ENCODE assay signal across 11 mouse cellular contexts in the genomic region with DNA sequence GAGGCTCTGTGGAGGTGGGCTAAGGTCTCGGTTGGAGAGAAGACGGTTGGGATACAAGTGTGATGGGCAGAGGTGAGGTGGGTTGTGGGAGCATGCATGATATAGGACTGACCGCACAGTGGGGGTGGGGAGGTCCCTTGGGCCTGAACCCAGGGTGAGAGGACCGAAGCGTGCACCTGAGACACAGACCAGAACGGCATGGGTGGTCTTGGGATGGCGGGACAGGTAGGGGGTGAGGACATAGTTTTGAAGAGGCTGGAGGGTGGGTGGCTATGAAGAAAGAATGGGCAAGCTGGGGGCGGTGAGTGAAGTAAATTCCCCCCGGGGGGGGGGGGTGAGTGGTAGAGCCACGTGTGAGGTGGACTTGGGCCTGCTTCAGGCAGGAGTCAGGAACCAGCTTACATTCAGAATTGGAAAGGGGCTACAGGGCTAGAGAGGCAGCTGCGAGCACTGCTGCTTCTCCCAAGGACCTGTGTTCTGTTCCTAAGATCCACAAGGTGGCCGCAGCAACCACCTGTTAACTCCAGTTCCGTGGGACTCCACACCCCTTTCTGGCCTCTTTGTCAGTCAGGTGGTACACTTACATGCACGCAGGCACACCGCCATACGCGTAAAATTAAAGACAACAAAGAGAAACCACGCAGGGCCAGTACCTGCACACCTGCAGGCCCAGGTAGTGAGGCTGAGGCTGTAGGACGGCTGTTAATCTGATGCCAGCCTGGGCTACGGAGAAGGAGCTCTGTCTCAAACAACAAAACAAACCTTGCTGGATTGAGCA. TPM values are rescaled to one million over a fixed set of nuclear protein-coding genes. Genes with fewer than 3 reads are reported as not detected.
DNase-seq lines count a peak whose midpoint lies in the region; ATAC-seq and TF ChIP-seq lines count a peak whose summit lies in the region.
"Had no signal": no experiment of that assay in that cellular context is flagged by ENCODE, and none has a peak within 500 bp of the region (broad histone marks: within the 10 kb centered on the region; RNA-seq: fewer than 3 reads in every experiment).

No protein-coding gene starts in this region.

- peak overlapping the region; percentile 93 for H3K9ac ChIP-seq in heart, embryonic 14.5 days (ENCODE audit: low read length)
- H3K9ac ChIP-seq in midbrain, postnatal 0 days (replicated peaks; ENCODE audit: low read length, poor library complexity, severe bottlenecking), result 0 out of 2 replicates have a peak overlapping the region, but pooled peaks have one; percentile 29
- no peak overlapping the region for H3K9ac ChIP-seq in midbrain, embryonic 15.5 days

- 59% methylated on average over 19 of the region's 20 CpGs for WGBS in heart, embryonic 14.5 days
- WGBS in midbrain, postnatal 0 days, result 73% methylated on average over 20 of the region's 20 CpGs
- 76% methylated on average over 20 of the region's 20 CpGs for WGBS in midbrain, embryonic 15.5 days

- H3K4me3 ChIP-seq in heart, embryonic 14.5 days (ENCODE audit: control insufficient read depth in 1 of 2, insufficient read depth in 1 of 2, low read depth in 1 of 2, low read length in 2 of 2), result peak overlapping the region; percentile 47 to 50
- H3K4me3 ChIP-seq in midbrain, postnatal 0 days (ENCODE audit: low read depth, low read length), result no peak overlapping the region
- no peak overlapping the region for H3K4me3 ChIP-seq in midbrain, embryonic 15.5 days
- H3K4me3 ChIP-seq: neural tube, embryonic 12.5 days had no signal

- H3K27me3 ChIP-seq in heart, embryonic 14.5 days (ENCODE audit: control insufficient read depth, insufficient read depth, low read length), result no peaks in the 10 kb centered on the region
- no peaks in the 10 kb centered on the region for H3K27me3 ChIP-seq in midbrain, postnatal 0 days (ENCODE audit: insufficient read depth, low read length)
- H3K27me3 ChIP-seq in midbrain, embryonic 15.5 days (replicated peaks), result no peaks in the 10 kb centered on the region
- H3K27me3 ChIP-seq: neural tube, embryonic 12.5 days had no signal

- 0 out of 2 replicates have a peak, but pooled peaks have one; percentile 9 for TF ChIP-seq CTCF in midbrain, postnatal 0 days (IDR thresholded peaks at IDR 0.05)

- intact Hi-C loops in left cerebral cortex, postnatal 4 days (cut with DNase I), result no loop called here

- peaks cover 49 to 52% of the 10 kb centered on the region in 2 experiments for H3K4me1 ChIP-seq in heart, embryonic 14.5 days (ENCODE audit: control insufficient read depth in 2 of 2, insufficient read depth in 2 of 2, low read length in 2 of 2)
- peaks cover 29% of the 10 kb centered on the region for H3K4me1 ChIP-seq in midbrain, postnatal 0 days (ENCODE audit: insufficient read depth, low read length)
- H3K4me1 ChIP-seq in midbrain, embryonic 15.5 days, result peaks cover 58% of the 10 kb centered on the region

- H3K27ac ChIP-seq in heart, embryonic 14.5 days (replicated peaks in 1 of 2; ENCODE audit: control insufficient read depth in 1 of 2, insufficient read depth in 1 of 2, low read depth in 2 of 2, low read length in 2 of 2), result peak overlapping the region; percentile 61 to 81
- H3K27ac ChIP-seq in midbrain, postnatal 0 days (ENCODE audit: low read depth, low read length), result 0 out of 2 replicates have a peak overlapping the region, but pooled peaks have one; percentile 6
- no peak overlapping the region for H3K27ac ChIP-seq in midbrain, embryonic 15.5 days
- H3K27ac ChIP-seq: neural tube, embryonic 12.5 days had no signal

- H3K4me2 ChIP-seq in heart, embryonic 14.5 days (ENCODE audit: low read length), result peak overlapping the region; percentile 85
- H3K4me2 ChIP-seq in midbrain, postnatal 0 days (ENCODE audit: low read depth, low read length, poor library complexity, severe bottlenecking), result 0 out of 2 replicates have a peak overlapping the region, but pooled peaks have one; percentile 2
- no peak overlapping the region for H3K4me2 ChIP-seq in midbrain, embryonic 15.5 days

- no peaks in the 10 kb centered on the region for H3K9me3 ChIP-seq in heart, embryonic 14.5 days (ENCODE audit: control insufficient read depth, low read length)
- no peaks in the 10 kb centered on the region for H3K9me3 ChIP-seq in midbrain, postnatal 0 days (ENCODE audit: low read length)
- H3K9me3 ChIP-seq in midbrain, embryonic 15.5 days, result no peaks in the 10 kb centered on the region
- H3K9me3 ChIP-seq: neural tube, embryonic 12.5 days had no signal

- no peak for ATAC-seq in heart, embryonic 14.5 days (ENCODE audit: insufficient number of reproducible peaks, insufficient read depth, low FRiP score, low read depth)
- ATAC-seq in midbrain, postnatal 0 days (ENCODE audit: low FRiP score), result no peak
- ATAC-seq in midbrain, embryonic 15.5 days (replicated peaks), result no peak

- H3K36me3 ChIP-seq in heart, embryonic 14.5 days (ENCODE audit: control insufficient read depth, insufficient read depth, low read length), result peaks cover 28% of the 10 kb centered on the region
- 0 out of 2 replicates have a peak, but pooled peaks cover 2% of the 10 kb centered on the region for H3K36me3 ChIP-seq in midbrain, postnatal 0 days (ENCODE audit: insufficient read depth, low read length)
- no peaks in the 10 kb centered on the region for H3K36me3 ChIP-seq in midbrain, embryonic 15.5 days (replicated peaks)
- H3K36me3 ChIP-seq: neural tube, embryonic 12.5 days had no signal

- peak; percentile 27 to 33 for DNase-seq in adrenal gland, adult (ENCODE audit: inconsistent age in 2 of 2, low spot score in 1 of 2)
- no peak for DNase-seq in adrenal gland, postnatal 25 days
- DNase-seq in heart, adult 9 months (ENCODE audit: low spot score in 2 of 2), result no peak
- no peak for DNase-seq in midbrain, postnatal 0 days (ENCODE audit: low spot score)
- no peak for DNase-seq in left cerebral cortex, postnatal 4 days
- no peak for DNase-seq in spleen, adult 18-20 months
- DNase-seq: layer of hippocampus, adult 9-11 months had no signal

RNA-seq across cellular contexts. Expression of gene Ak1, which starts 5.9 kb away (rescaled TPM):
- total RNA-seq in adrenal gland, postnatal 25 days (2021), result 43.4 and 61.9 TPM in 2 replicates
- 336 and 355 TPM in 2 replicates for polyA plus RNA-seq in heart, embryonic 14.5 days (2014; fragmentation: Nextera tagmentation; extraction: Ambion mirVana)
- total RNA-seq in midbrain, postnatal 0 days (2014; rRNA removed), result 99.6 and 107 TPM in 2 replicates
- polyA plus RNA-seq in midbrain, postnatal 0 days (2015; fragmentation: Nextera tagmentation; extraction: Ambion mirVana), result 114 and 133 TPM in 2 replicates
- polyA plus RNA-seq in midbrain, embryonic 15.5 days (2015; fragmentation: Nextera tagmentation; extraction: Ambion mirVana), result 97.6 and 101 TPM in 2 replicates
- 100 to 1,000 TPM; 100 to 106 TPM for total RNA-seq in left cerebral cortex, postnatal 4 days (2021)

RNA-seq across cellular contexts. Expression of gene Eng, which starts 18.9 kb away (rescaled TPM):
- total RNA-seq in adrenal gland, postnatal 25 days (2021), result 105 and 106 TPM in 2 replicates
- polyA plus RNA-seq in heart, embryonic 14.5 days (2014; fragmentation: Nextera tagmentation; extraction: Ambion mirVana), result 146 and 148 TPM in 2 replicates
- 16.7 and 20.0 TPM in 2 replicates for total RNA-seq in midbrain, postnatal 0 days (2014; rRNA removed)
- 20.3 and 21.3 TPM in 2 replicates for polyA plus RNA-seq in midbrain, postnatal 0 days (2015; fragmentation: Nextera tagmentation; extraction: Ambion mirVana)
- 32.4 and 32.8 TPM in 2 replicates for polyA plus RNA-seq in midbrain, embryonic 15.5 days (2015; fragmentation: Nextera tagmentation; extraction: Ambion mirVana)
- 10 to 100 TPM; 21.2 to 26.1 TPM for total RNA-seq in left cerebral cortex, postnatal 4 days (2021)

RNA-seq across cellular contexts. Expression of gene St6galnac6, which starts 27.9 kb away (rescaled TPM):
- 48.4 and 56.0 TPM in 2 replicates for total RNA-seq in adrenal gland, postnatal 25 days (2021)
- polyA plus RNA-seq in heart, embryonic 14.5 days (2014; fragmentation: Nextera tagmentation; extraction: Ambion mirVana), result 11.0 and 12.2 TPM in 2 replicates
- total RNA-seq in midbrain, postnatal 0 days (2014; rRNA removed), result 113 and 166 TPM in 2 replicates
- 42.1 and 45.2 TPM in 2 replicates for polyA plus RNA-seq in midbrain, postnatal 0 days (2015; fragmentation: Nextera tagmentation; extraction: Ambion mirVana)
- polyA plus RNA-seq in midbrain, embryonic 15.5 days (2015; fragmentation: Nextera tagmentation; extraction: Ambion mirVana), result 24.2 and 26.9 TPM in 2 replicates
- 10 to 100 TPM; 78.8 to 91.8 TPM for total RNA-seq in left cerebral cortex, postnatal 4 days (2021)

RNA-seq across cellular contexts. Expression of gene St6galnac4, which starts 40.6 kb away (rescaled TPM):
- total RNA-seq in adrenal gland, postnatal 25 days (2021), result 8.8 and 9.4 TPM in 2 replicates
- polyA plus RNA-seq in heart, embryonic 14.5 days (2014; fragmentation: Nextera tagmentation; extraction: Ambion mirVana), result 33.4 and 35.7 TPM in 2 replicates
- 50.9 and 51.1 TPM in 2 replicates for total RNA-seq in midbrain, postnatal 0 days (2014; rRNA removed)
- 38.0 and 38.6 TPM in 2 replicates for polyA plus RNA-seq in midbrain, postnatal 0 days (2015; fragmentation: Nextera tagmentation; extraction: Ambion mirVana)
- polyA plus RNA-seq in midbrain, embryonic 15.5 days (2015; fragmentation: Nextera tagmentation; extraction: Ambion mirVana), result 33.3 and 36.5 TPM in 2 replicates
- total RNA-seq in left cerebral cortex, postnatal 4 days (2021), result 10 to 100 TPM; 35.7 to 38.4 TPM

RNA-seq across cellular contexts. Expression of gene 9430097D07Rik, which starts 52.0 kb away (rescaled TPM):
- total RNA-seq in adrenal gland, postnatal 25 days (2021), result not detected in 2 replicates
- polyA plus RNA-seq in heart, embryonic 14.5 days (2014; fragmentation: Nextera tagmentation; extraction: Ambion mirVana), result 0.13 TPM in 1 of 2 replicates, not detected in the other
- total RNA-seq in midbrain, postnatal 0 days (2014; rRNA removed), result 0.16 and 0.33 TPM in 2 replicates
- polyA plus RNA-seq in midbrain, postnatal 0 days (2015; fragmentation: Nextera tagmentation; extraction: Ambion mirVana), result 0.69 and 0.82 TPM in 2 replicates
- 0.60 and 0.86 TPM in 2 replicates for polyA plus RNA-seq in midbrain, embryonic 15.5 days (2015; fragmentation: Nextera tagmentation; extraction: Ambion mirVana)
- total RNA-seq in left cerebral cortex, postnatal 4 days (2021), result under 1 TPM; 0.62 to 0.84 TPM
- total RNA-seq: gastrocnemius, postnatal 4 days had no signal

Comparison
In these comparisons a context has a peak if more than half of its experiments do, and no peak if none do; other contexts are left out.
1. DNase-seq: peak in adrenal gland, adult (2 of 2); none in adrenal gland, postnatal 25 days (single experiment), heart, adult 9 months (0 of 2), midbrain, postnatal 0 days (single experiment), left cerebral cortex, postnatal 4 days (single experiment) and spleen, adult 18-20 months (0 of 2).
2. H3K4me3 ChIP-seq: peak in heart, embryonic 14.5 days (2 of 2); none in midbrain, postnatal 0 days (single experiment) and midbrain, embryonic 15.5 days (single experiment).